Mouse (Mus musculus): ENCODE data around the gene Hba-a2. TPM values are rescaled to one million over a fixed set of nuclear protein-coding genes. Genes with fewer than 3 reads are reported as not detected.
"Not testable (repeated sequence)": the region's sequence is repeated elsewhere in the genome, so short reads cannot be mapped to it uniquely, and the experiment has no call there.

The Hba-a2 gene
- polyA plus RNA-seq, 1 experiment from 2014 or later = 3,755 TPM

DNA sequence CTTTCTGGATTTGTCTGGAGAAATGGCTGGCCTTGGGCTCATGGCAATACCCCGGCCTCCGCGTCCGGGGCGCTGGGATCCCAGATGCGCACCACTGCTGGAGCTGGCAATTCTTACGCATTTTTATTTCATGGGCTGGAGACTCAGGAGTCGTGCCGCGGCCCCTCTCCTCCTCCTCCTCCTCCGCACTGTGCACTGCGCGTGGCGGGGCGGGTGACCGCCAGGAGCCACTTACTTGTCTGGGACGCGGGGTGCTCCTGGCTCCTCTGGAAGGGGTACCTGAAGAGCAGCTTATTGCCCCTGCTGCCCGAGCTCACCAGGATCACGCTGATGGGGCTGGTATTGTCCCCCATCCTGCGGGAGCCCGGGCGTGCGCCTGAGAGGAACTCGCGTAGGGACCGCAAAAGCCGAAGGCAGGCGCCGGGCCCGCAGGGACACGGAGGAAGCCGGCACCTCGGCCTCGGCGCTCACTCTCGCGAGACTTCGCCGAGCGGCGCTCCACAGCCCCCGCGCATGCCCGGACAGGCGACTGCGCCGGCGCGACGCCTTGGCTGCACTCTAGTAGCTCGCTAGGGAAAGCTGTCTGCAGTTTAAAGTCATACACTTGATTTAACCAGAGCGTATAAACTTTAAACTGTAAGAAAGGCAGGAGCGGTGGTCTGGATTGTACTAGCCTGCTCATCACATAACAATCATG is 29.0 kb upstream of the Hba-a2 start, which contains the start of gene Nprl3:
Nprl3 (minus strand) TSS at position 520 of the 697 bp plus-strand sequence.
- Histone ChIP-seq H3K9me3 (no peaks in the 10 kb centered on the region), H3K27me3 (replicated peaks; ENCODE audit: low read depth, poor library complexity, severe bottlenecking) (0 out of 2 replicates have a peak, but pooled peaks cover 4% of the 10 kb centered on the region), H3K36me3 (replicated peaks) (peaks cover 6% of the 10 kb centered on the region), H3K4me3 (peak within 1 kb of the TSS; percentile 77), H3K27ac (replicated peaks) (peak within 1 kb of the TSS; percentile 94), H3K4me1 (peaks cover 27% of the 10 kb centered on the region)
- under 1% methylated on average over 54 of the region's 54 CpGs for WGBS
- DNase-seq (ENCODE audit: low spot score) = peak; percentile 96

GRCm38 (mm10) chr11:32267964-32268363 is 28.3 kb upstream of the Hba-a2 start:
- H3K27ac ChIP-seq (replicated peaks) = peak overlapping the region; percentile 94
- H3K4me1 ChIP-seq = peaks cover 21% of the 10 kb centered on the region
- H3K9me3 ChIP-seq = no peaks in the 10 kb centered on the region
- H3K4me3 ChIP-seq = peak overlapping the region; percentile 77
- 0 out of 2 replicates have a peak, but pooled peaks cover under 1% of the 10 kb centered on the region for H3K36me3 ChIP-seq (replicated peaks)
- peak; percentile 18 for DNase-seq (ENCODE audit: low spot score)
- WGBS = 20% methylated on average over 5 of the region's 5 CpGs
- H3K27me3 ChIP-seq (replicated peaks; ENCODE audit: low read depth, poor library complexity, severe bottlenecking) = 0 out of 2 replicates have a peak, but pooled peaks cover 4% of the 10 kb centered on the region

DNA sequence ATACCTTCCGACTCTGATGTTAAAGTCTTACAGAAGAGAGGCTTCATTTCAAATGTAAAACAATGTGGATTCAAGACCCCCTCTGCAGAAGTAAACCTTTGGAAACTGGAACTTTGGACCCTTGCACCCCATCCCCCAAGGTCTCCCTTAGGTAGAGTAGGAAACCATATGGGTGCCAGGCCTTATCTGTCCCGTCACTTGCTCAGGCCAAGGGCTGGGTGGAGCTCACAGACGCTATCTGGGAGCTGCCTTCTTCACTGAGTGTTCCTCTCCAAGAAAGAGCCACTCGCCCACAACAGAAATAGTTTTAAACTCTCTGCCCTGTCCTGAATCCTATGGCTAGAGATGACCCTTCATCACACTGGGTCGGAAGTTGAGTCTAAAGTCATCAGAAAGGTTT is 27.3 kb upstream of the Hba-a2 start:
- 83% methylated on average over 5 of the region's 5 CpGs for WGBS
- H3K4me1 ChIP-seq = peaks cover 19% of the 10 kb centered on the region
- 0 out of 2 replicates have a peak, but pooled peaks cover 4% of the 10 kb centered on the region for H3K27me3 ChIP-seq (replicated peaks; ENCODE audit: low read depth, poor library complexity, severe bottlenecking)
- H3K4me3 ChIP-seq = no peak overlapping the region
- no peaks in the 10 kb centered on the region for H3K9me3 ChIP-seq
- no peak overlapping the region for H3K27ac ChIP-seq (replicated peaks)
- no peaks in the 10 kb centered on the region for H3K36me3 ChIP-seq (replicated peaks)
- no peak for DNase-seq (ENCODE audit: low spot score)

DNA sequence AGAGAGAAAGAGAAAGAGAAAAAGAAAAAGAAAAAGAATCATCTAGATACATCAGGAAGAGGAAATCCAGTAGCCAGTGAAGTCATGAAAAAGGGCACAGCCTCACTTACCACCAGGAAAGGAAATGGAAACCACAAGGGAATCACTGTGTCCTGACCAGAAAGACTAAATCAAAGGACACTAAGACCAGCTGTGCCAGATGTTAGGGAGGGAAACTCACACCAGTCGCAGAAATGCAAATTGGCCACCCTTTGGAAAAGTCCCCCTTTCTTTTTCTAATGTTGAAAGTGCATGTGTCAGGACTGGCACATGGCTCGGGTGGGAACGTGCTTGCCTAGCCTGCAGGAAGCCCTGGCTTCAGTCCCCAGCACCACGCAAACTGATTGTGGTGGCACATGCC is 25.1 kb upstream of the Hba-a2 start:
- Histone ChIP-seq H3K9me3 (no peaks in the 10 kb centered on the region), H3K27me3 (replicated peaks; ENCODE audit: low read depth, poor library complexity, severe bottlenecking) (peaks cover 7% of the 10 kb centered on the region), H3K27ac (replicated peaks) (no peak overlapping the region), H3K4me3 (no peak overlapping the region), H3K4me1 (peaks cover 15% of the 10 kb centered on the region), H3K36me3 (replicated peaks) (no peaks in the 10 kb centered on the region)
- WGBS = 50% methylated on average over 4 of the region's 4 CpGs
- no peak for DNase-seq (ENCODE audit: low spot score)

GRCm38 (mm10) chr11:32276347-32276746 is 19.9 kb upstream of the Hba-a2 start, which contains the start of gene Hba-x:
TSS of gene Hba-x (plus strand) at chr11:32276400.
- Histone ChIP-seq H3K36me3 (replicated peaks) (no peaks in the 10 kb centered on the region), H3K9me3 (no peaks in the 10 kb centered on the region), H3K27me3 (replicated peaks; ENCODE audit: low read depth, poor library complexity, severe bottlenecking) (peaks cover 41% of the 10 kb centered on the region), H3K4me3 (no peak within 1 kb of the TSS), H3K4me1 (no peaks in the 10 kb centered on the region), H3K27ac (replicated peaks) (no peak within 1 kb of the TSS; the same call in 1 of the 2 replicates)
- 71% methylated on average over 3 of the region's 3 CpGs for WGBS
- DNase-seq (ENCODE audit: low spot score) = no peak

GRCm38 (mm10) chr11:32277736-32278457 is 18.4 kb upstream of the Hba-a2 start:
- Histone ChIP-seq H3K36me3 (replicated peaks) (no peaks in the 10 kb centered on the region), H3K4me3 (no peak overlapping the region), H3K9me3 (no peaks in the 10 kb centered on the region), H3K27ac (replicated peaks) (no peak overlapping the region), H3K27me3 (replicated peaks; ENCODE audit: low read depth, poor library complexity, severe bottlenecking) (peaks cover 48% of the 10 kb centered on the region), H3K4me1 (no peaks in the 10 kb centered on the region)
- 68% methylated on average over 21 of the region's 21 CpGs for WGBS
- no peak for DNase-seq (ENCODE audit: low spot score)

DNA sequence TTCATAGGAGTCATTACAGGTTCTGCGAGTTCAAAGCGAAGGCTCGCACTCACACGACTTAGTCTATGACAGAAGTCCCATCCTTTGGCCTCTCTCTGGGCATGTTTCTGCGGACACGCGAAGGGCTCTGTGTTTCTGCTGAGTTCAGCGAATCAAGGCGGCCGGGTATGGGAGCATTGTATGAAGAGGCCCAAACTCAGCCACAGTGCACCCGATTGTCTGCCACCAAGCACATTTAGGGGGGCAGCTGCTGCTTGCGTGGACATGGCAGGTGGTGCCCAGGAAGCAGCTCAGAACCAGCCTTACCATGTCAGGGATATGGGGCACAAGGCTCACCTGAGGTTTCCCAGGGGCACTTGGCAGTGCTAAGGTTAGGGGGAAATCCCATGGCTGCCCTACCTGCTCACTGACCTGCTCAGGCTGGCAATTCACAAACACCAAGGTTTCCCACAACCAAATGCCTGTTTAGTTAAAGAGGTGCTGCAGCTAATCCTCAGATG is 17.8 kb upstream of the Hba-a2 start:
- H3K4me3 ChIP-seq = no peak overlapping the region
- no peaks in the 10 kb centered on the region for H3K36me3 ChIP-seq (replicated peaks)
- no peak for DNase-seq (ENCODE audit: low spot score)
- no peak overlapping the region for H3K27ac ChIP-seq (replicated peaks)
- no peaks in the 10 kb centered on the region for H3K9me3 ChIP-seq
- H3K27me3 ChIP-seq (replicated peaks; ENCODE audit: low read depth, poor library complexity, severe bottlenecking) = peaks cover 48% of the 10 kb centered on the region
- 79% methylated on average over 12 of the region's 12 CpGs for WGBS
- no peaks in the 10 kb centered on the region for H3K4me1 ChIP-seq

- no peak overlapping the region for H3K27ac ChIP-seq (replicated peaks)
- no peak for DNase-seq (ENCODE audit: low spot score)
- peaks cover 48% of the 10 kb centered on the region for H3K27me3 ChIP-seq (replicated peaks; ENCODE audit: low read depth, poor library complexity, severe bottlenecking)
- H3K4me3 ChIP-seq = no peak overlapping the region
- H3K4me1 ChIP-seq = no peaks in the 10 kb centered on the region
- no peaks in the 10 kb centered on the region for H3K36me3 ChIP-seq (replicated peaks)
- H3K9me3 ChIP-seq = no peaks in the 10 kb centered on the region
- 78% methylated on average over 2 of the region's 2 CpGs for WGBS
Measured at GRCm38 (mm10) chr11:32280646-32281045, 15.6 kb upstream of the Hba-a2 start.

DNA sequence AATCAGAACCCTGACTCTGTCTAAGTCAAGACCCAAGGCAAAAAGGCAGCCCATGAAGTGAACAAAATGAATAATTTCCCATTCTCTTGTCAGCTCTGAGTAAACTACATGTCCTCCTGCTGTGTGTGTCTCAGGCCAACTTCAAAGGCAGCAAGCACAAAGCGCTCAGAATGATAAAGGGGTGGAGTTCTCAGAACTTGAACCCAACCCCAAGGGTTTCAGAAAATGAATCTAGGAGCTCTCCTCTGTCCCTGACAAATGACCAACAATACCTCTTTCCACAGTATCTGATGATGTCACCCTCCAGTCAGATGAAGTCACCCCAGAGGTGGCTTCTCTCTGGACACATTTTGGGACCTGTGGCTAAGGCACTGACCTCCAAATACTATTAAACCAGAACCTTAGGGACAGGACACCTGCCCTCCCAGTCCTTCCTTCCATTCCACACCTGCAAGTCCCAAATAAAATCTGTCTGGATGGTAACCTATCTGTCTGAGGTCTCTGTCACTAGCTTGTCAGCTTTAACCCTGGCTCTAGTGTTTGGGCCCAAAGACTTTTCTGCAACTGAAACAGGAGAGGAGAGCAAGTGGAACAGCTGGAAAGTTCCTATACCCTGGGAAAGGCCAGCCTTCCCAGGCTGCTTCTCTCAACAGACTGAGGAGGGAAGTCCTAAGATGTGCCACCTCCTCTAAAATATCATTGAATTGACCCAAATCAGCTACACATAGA is 14.7 kb upstream of the Hba-a2 start:
- peaks cover 41% of the 10 kb centered on the region for H3K27me3 ChIP-seq (replicated peaks; ENCODE audit: low read depth, poor library complexity, severe bottlenecking)
- H3K4me3 ChIP-seq = no peak overlapping the region
- WGBS = 78% methylated on average over 1 of the region's 1 CpGs
- H3K9me3 ChIP-seq = no peaks in the 10 kb centered on the region
- H3K4me1 ChIP-seq = no peaks in the 10 kb centered on the region
- no peak overlapping the region for H3K27ac ChIP-seq (replicated peaks)
- H3K36me3 ChIP-seq (replicated peaks) = no peaks in the 10 kb centered on the region
- no peak for DNase-seq (ENCODE audit: low spot score)

GRCm38 (mm10) chr11:32283091-32283777 is 13.1 kb upstream of the Hba-a2 start, which contains the start of gene Hba-a1:
TSS of gene Hba-a1 (plus strand) at chr11:32283511.
- not testable (repeated sequence) for H3K9me3 ChIP-seq; H3K27ac ChIP-seq (replicated peaks); H3K36me3 ChIP-seq (replicated peaks); DNase-seq (ENCODE audit: low spot score); H3K4me1 ChIP-seq; H3K4me3 ChIP-seq
- peaks cover 37% of the 10 kb centered on the region for H3K27me3 ChIP-seq (replicated peaks; ENCODE audit: low read depth, poor library complexity, severe bottlenecking)
- WGBS = 64% methylated on average over 1 of the region's 5 CpGs

- not testable (repeated sequence) for H3K4me3 ChIP-seq; H3K9me3 ChIP-seq; DNase-seq (ENCODE audit: low spot score); H3K36me3 ChIP-seq (replicated peaks); H3K27ac ChIP-seq (replicated peaks); H3K4me1 ChIP-seq
- 52% methylated on average over 2 of the region's 2 CpGs for WGBS
- peaks cover 32% of the 10 kb centered on the region for H3K27me3 ChIP-seq (replicated peaks; ENCODE audit: low read depth, poor library complexity, severe bottlenecking)
Measured at GRCm38 (mm10) chr11:32284582-32284981, 11.7 kb upstream of the Hba-a2 start.
